Mouse (Mus musculus) myocyte (in vitro differentiated cells): ENCODE data around the gene BC003965.

ENCODE experiments used
- CEBPB ChIP-seq: IDR thresholded peaks from 2 replicates; pipeline ENCODE4 v1.6.1; 2011; ENCODE audit warnings: mild to moderate bottlenecking, moderate library complexity; ENCODE audit not compliant: poor library complexity, insufficient read depth, severe bottlenecking
- MAX ChIP-seq: IDR thresholded peaks from one replicate; pipeline ENCODE4 v1.6.1; 2011; ENCODE audit warnings: low read depth, mild to moderate bottlenecking, control low read depth
- MYOD1 ChIP-seq, 3 experiments: IDR thresholded peaks; one replicate each; pipeline ENCODE4 v1.6.1; 2011; ENCODE audit warnings: control low read depth in 2 of 3, low read depth in 2 of 3, mild to moderate bottlenecking in 2 of 3, moderate library complexity in 1 of 3; ENCODE audit not compliant: insufficient read length in 2 of 3, control insufficient read depth in 1 of 3
- MYOG ChIP-seq, 3 experiments: IDR thresholded peaks; one replicate each; pipeline ENCODE4 v1.6.1; 2011; ENCODE audit warnings: control low read depth in 2 of 3, low read depth in 2 of 3, mild to moderate bottlenecking in 2 of 3; ENCODE audit not compliant: insufficient read length in 2 of 3, control insufficient read depth in 1 of 3, insufficient read depth in 1 of 3
- POLR2A ChIP-seq: IDR thresholded peaks from one replicate; pipeline ENCODE4 v1.6.1; 2011; ENCODE audit warnings: low read depth, mild to moderate bottlenecking, control low read depth, moderate library complexity; ENCODE audit not compliant: insufficient read length
- SRF ChIP-seq: IDR thresholded peaks from one replicate; pipeline ENCODE4 v1.6.1; 2011; ENCODE audit warnings: low read depth; ENCODE audit not compliant: control insufficient read depth, insufficient read length

GRCm38 (mm10) chr17:25184961-25185360, 607 bp downstream of the BC003965 start:
- TF ChIP-seq MYOD1 (IDR thresholded peaks at IDR 0.05; ENCODE audit: control insufficient read depth in 1 of 3, insufficient read length in 2 of 3, low read depth in 2 of 3) (no peak), POLR2A (no peak), MYOG (IDR thresholded peaks at IDR 0.05; ENCODE audit: control insufficient read depth in 1 of 3, insufficient read depth in 1 of 3, insufficient read length in 2 of 3, low read depth in 2 of 3) (no peak), SRF (no peak), CEBPB (no peak), MAX (no peak)
